Mouse (Mus musculus): ENCODE measurements around the gene Gtpbp2. TPM values are rescaled to one million over a fixed set of nuclear protein-coding genes. Genes with fewer than 3 reads are reported as not detected.

Gtpbp2 gene
- polyA plus RNA-seq, 1 experiment = 25.8 TPM

DNA sequence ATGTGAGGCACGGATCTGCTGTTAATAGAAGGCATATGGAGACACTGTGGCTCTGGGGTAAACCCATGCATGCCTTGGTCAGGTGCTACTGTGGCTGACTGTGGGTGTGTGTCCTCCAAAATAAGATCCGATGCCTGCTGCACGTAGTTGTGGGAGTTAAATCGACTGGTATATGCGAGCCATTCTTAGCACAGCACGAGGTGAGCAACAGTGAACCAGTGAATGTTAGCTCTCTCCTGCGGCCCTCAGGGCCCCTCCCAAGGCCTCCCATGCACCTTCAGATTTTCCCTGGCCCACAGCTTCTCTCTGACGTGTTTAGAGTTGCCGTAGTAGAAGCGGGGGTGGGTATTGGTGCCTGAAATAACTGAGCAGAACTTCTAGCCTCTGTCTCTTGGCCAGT lies 41.2 kb upstream of the Gtpbp2 start:
- TF ChIP-seq EP300 (IDR thresholded peaks at IDR 0.05; ENCODE audit: insufficient read depth, low read depth, low read length) (no peak), CTCF (IDR thresholded peaks at IDR 0.05; ENCODE audit: low read depth, low read length) (no peak), POLR2A (IDR thresholded peaks at IDR 0.05; ENCODE audit: insufficient read depth, low read length) (no peak)
- Histone ChIP-seq H3K27ac (ENCODE audit: insufficient read depth, low read length) (no peak overlapping the region), H3K27me3 (ENCODE audit: control insufficient read depth, insufficient read depth, low read length, poor library complexity, severe bottlenecking) (no peaks in the 10 kb centered on the region), H3K4me3 (ENCODE audit: low read depth, low read length) (no peak overlapping the region), H3K4me1 (ENCODE audit: control insufficient read depth, insufficient read depth, low read length) (no peaks in the 10 kb centered on the region), H3K9me3 (replicated peaks; ENCODE audit: control insufficient read depth, insufficient read depth, low read length, poor library complexity, severe bottlenecking) (no peaks in the 10 kb centered on the region), H3K9ac (ENCODE audit: low read depth, poor library complexity, severe bottlenecking) (no peak overlapping the region), H3K36me3 (ENCODE audit: control insufficient read depth, insufficient read depth, low read length, poor library complexity, severe bottlenecking) (peaks cover 24% of the 10 kb centered on the region)

DNA sequence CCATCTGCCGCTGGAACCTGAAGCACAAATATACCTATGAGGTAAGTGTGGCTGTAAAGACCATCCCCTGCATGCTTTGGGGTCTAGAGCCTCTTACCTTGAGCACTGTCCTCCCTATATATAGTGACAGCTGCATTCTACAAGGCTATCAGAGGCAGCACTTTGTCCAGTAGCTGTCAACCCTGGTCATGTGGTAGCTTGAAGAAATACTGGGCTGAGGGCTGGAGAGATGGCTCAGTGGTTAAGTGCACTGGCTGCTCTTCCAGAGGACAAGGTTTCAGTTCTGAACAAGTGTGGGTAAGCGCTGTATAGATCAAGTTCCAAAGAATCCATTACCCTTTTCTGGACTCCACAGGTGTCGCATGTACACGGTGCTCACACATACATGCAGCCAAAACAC lies 38.0 kb upstream of the Gtpbp2 start:
- Histone ChIP-seq H3K4me1 (ENCODE audit: control insufficient read depth, insufficient read depth, low read length) (no peaks in the 10 kb centered on the region), H3K9ac (ENCODE audit: low read depth, poor library complexity, severe bottlenecking) (no peak overlapping the region), H3K27ac (ENCODE audit: insufficient read depth, low read length) (no peak overlapping the region), H3K36me3 (ENCODE audit: control insufficient read depth, insufficient read depth, low read length, poor library complexity, severe bottlenecking) (peaks cover 27% of the 10 kb centered on the region), H3K4me3 (ENCODE audit: low read depth, low read length) (no peak overlapping the region), H3K27me3 (ENCODE audit: control insufficient read depth, insufficient read depth, low read length, poor library complexity, severe bottlenecking) (no peaks in the 10 kb centered on the region), H3K9me3 (replicated peaks; ENCODE audit: control insufficient read depth, insufficient read depth, low read length, poor library complexity, severe bottlenecking) (no peaks in the 10 kb centered on the region)
- no peak for TF ChIP-seq CTCF (IDR thresholded peaks at IDR 0.05; ENCODE audit: low read depth, low read length)
- TF ChIP-seq EP300 (IDR thresholded peaks at IDR 0.05; ENCODE audit: insufficient read depth, low read depth, low read length) = no peak
- no peak for TF ChIP-seq POLR2A (IDR thresholded peaks at IDR 0.05; ENCODE audit: insufficient read depth, low read length)

DNA sequence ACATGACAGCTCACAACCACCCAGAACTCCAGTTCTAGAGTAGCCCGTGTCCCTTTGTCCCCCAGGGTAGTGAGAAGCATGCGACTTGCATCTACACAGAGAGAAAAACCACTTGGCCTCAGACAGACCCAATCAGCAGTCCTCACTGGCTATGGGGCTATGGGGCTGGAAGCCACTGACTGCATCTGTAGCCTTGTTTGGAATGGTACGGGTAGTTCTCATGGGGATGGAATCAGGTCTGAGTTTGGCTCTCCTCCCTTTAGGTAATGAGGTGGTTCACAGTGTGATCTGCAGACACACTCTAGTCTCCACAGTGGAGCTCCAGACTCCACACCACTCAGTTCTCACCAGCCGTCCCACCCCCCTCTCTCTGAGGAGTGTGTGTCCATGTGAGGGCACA lies 37.5 kb upstream of the Gtpbp2 start:
- Histone ChIP-seq H3K27ac (ENCODE audit: insufficient read depth, low read length) (no peak overlapping the region), H3K4me1 (ENCODE audit: control insufficient read depth, insufficient read depth, low read length) (peaks cover 2% of the 10 kb centered on the region), H3K9ac (ENCODE audit: low read depth, poor library complexity, severe bottlenecking) (no peak overlapping the region), H3K27me3 (ENCODE audit: control insufficient read depth, insufficient read depth, low read length, poor library complexity, severe bottlenecking) (no peaks in the 10 kb centered on the region), H3K9me3 (replicated peaks; ENCODE audit: control insufficient read depth, insufficient read depth, low read length, poor library complexity, severe bottlenecking) (no peaks in the 10 kb centered on the region), H3K4me3 (ENCODE audit: low read depth, low read length) (no peak overlapping the region), H3K36me3 (ENCODE audit: control insufficient read depth, insufficient read depth, low read length, poor library complexity, severe bottlenecking) (peaks cover 27% of the 10 kb centered on the region)
- TF ChIP-seq POLR2A (IDR thresholded peaks at IDR 0.05; ENCODE audit: insufficient read depth, low read length) (no peak), CTCF (IDR thresholded peaks at IDR 0.05; ENCODE audit: low read depth, low read length) (no peak), EP300 (IDR thresholded peaks at IDR 0.05; ENCODE audit: insufficient read depth, low read depth, low read length) (no peak)

DNA sequence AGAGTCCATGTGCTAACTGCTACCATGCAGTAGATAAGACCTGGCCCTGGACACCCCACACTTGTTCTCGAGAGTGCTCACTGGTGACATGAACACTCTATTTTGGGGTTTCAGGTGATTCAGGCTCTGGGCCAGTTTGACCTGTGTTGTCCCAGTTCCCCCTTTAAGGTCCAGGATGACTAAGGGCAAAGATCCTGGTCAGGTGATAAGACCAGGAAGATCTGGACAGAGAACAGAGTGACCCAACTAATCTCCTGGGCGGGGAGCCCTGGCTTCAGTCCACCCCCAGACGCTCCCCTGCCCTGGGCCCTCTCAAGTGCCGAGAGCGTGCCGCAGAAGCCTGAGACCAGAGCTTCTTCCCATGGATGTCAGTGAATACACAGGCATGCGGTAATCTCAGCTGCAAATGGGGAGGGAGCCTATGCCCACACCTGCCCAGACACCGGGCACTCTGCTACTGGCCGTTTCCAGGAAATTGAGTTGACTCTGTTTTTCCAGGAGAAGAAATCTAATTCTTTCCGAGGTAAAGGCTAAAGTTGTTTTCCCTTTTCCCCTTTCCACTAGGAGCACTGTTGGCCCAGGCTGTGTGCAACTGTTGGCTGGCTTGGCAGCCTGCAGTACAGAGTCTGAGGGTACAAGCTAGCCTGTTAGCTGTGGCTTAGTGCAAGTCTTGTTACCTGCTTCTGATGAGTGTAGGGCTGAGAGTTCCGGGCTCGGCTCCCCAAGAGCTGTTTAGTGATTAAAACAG lies 36.7 kb upstream of the Gtpbp2 start:
- no peaks in the 10 kb centered on the region for H3K9me3 ChIP-seq (replicated peaks; ENCODE audit: control insufficient read depth, insufficient read depth, low read length, poor library complexity, severe bottlenecking)
- no peak overlapping the region for H3K9ac ChIP-seq (ENCODE audit: low read depth, poor library complexity, severe bottlenecking)
- TF ChIP-seq EP300 (IDR thresholded peaks at IDR 0.05; ENCODE audit: insufficient read depth, low read depth, low read length) (no peak), POLR2A (IDR thresholded peaks at IDR 0.05; ENCODE audit: insufficient read depth, low read length) (no peak), CTCF (IDR thresholded peaks at IDR 0.05; ENCODE audit: low read depth, low read length) (no peak)
- H3K4me1 ChIP-seq (ENCODE audit: control insufficient read depth, insufficient read depth, low read length) = peaks cover 2% of the 10 kb centered on the region
- H3K36me3 ChIP-seq (ENCODE audit: control insufficient read depth, insufficient read depth, low read length, poor library complexity, severe bottlenecking) = peaks cover 27% of the 10 kb centered on the region
- no peak overlapping the region for H3K4me3 ChIP-seq (ENCODE audit: low read depth, low read length)
- H3K27me3 ChIP-seq (ENCODE audit: control insufficient read depth, insufficient read depth, low read length, poor library complexity, severe bottlenecking) = no peaks in the 10 kb centered on the region
- no peak overlapping the region for H3K27ac ChIP-seq (ENCODE audit: insufficient read depth, low read length)

DNA sequence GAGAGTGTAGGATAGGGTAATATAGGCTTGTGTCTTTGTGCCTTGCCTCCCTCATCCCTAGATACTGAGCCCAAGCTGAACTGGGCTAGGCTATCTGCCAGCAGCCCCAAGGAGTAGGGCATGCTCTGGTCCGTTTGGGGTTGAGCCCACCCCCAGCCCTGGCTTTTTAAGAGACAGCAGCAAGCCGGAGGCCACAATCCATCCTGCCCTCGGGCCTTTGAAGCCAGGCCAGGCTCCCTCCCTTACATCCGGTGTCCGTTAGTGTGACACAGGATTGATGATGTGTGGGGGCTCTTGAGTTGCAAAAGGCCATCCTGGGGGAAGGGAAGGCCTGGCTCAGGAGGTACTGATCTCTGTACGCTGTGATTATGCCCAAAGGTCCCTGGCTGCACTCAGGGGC lies 34.2 kb upstream of the Gtpbp2 start:
- TF ChIP-seq CTCF (IDR thresholded peaks at IDR 0.05; ENCODE audit: low read depth, low read length) (no peak), EP300 (IDR thresholded peaks at IDR 0.05; ENCODE audit: insufficient read depth, low read depth, low read length) (no peak), POLR2A (IDR thresholded peaks at IDR 0.05; ENCODE audit: insufficient read depth, low read length) (no peak)
- no peak overlapping the region for H3K9ac ChIP-seq (ENCODE audit: low read depth, poor library complexity, severe bottlenecking)
- peaks cover 25% of the 10 kb centered on the region for H3K36me3 ChIP-seq (ENCODE audit: control insufficient read depth, insufficient read depth, low read length, poor library complexity, severe bottlenecking)
- no peak overlapping the region for H3K27ac ChIP-seq (ENCODE audit: insufficient read depth, low read length)
- no peaks in the 10 kb centered on the region for H3K27me3 ChIP-seq (ENCODE audit: control insufficient read depth, insufficient read depth, low read length, poor library complexity, severe bottlenecking)
- no peaks in the 10 kb centered on the region for H3K9me3 ChIP-seq (replicated peaks; ENCODE audit: control insufficient read depth, insufficient read depth, low read length, poor library complexity, severe bottlenecking)
- peaks cover 2% of the 10 kb centered on the region for H3K4me1 ChIP-seq (ENCODE audit: control insufficient read depth, insufficient read depth, low read length)
- no peak overlapping the region for H3K4me3 ChIP-seq (ENCODE audit: low read depth, low read length)

DNA sequence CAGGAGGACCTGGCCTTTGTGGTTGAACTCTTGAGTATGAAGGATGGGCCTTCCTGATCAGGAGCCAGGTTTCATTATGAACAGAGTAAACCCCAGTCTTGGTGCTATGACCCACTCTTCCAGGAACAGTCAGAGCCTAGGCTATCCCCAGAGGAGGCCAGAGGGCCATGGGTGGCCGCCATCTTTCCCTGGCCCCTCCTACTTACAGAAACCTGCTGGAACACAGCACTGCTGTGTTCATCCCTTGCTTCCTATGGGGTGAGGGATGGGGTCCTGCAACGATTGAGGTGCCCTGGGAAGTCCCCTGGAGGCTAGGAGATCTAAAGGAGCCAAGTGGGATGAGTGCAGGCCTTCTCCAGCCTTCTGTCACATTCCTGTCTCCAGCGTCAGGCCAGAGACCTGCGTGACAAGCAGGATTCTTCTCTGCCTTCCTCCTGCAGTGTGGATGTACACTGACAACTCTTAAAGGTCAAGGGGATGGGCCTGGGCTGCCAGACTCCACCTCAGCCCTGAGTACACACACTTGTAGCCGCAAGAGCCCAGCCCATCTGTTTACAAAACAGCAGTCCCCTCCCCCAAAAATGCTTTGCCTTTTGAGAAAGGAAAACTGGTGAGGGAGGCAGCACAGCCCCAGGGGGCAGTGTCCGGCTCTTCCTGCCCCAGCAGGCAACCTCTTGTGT lies 32.9 kb upstream of the Gtpbp2 start:
- H3K9me3 ChIP-seq (replicated peaks; ENCODE audit: control insufficient read depth, insufficient read depth, low read length, poor library complexity, severe bottlenecking) = no peaks in the 10 kb centered on the region
- no peak overlapping the region for H3K4me3 ChIP-seq (ENCODE audit: low read depth, low read length)
- H3K9ac ChIP-seq (ENCODE audit: low read depth, poor library complexity, severe bottlenecking) = no peak overlapping the region
- peaks cover 2% of the 10 kb centered on the region for H3K4me1 ChIP-seq (ENCODE audit: control insufficient read depth, insufficient read depth, low read length)
- TF ChIP-seq EP300 (IDR thresholded peaks at IDR 0.05; ENCODE audit: insufficient read depth, low read depth, low read length) (no peak), CTCF (IDR thresholded peaks at IDR 0.05; ENCODE audit: low read depth, low read length) (no peak), POLR2A (IDR thresholded peaks at IDR 0.05; ENCODE audit: insufficient read depth, low read length) (no peak)
- H3K27me3 ChIP-seq (ENCODE audit: control insufficient read depth, insufficient read depth, low read length, poor library complexity, severe bottlenecking) = no peaks in the 10 kb centered on the region
- peaks cover 19% of the 10 kb centered on the region for H3K36me3 ChIP-seq (ENCODE audit: control insufficient read depth, insufficient read depth, low read length, poor library complexity, severe bottlenecking)
- H3K27ac ChIP-seq (ENCODE audit: insufficient read depth, low read length) = no peak overlapping the region

Data from ES-Bruce4 (cell line).